Mouse (Mus musculus) duodenum, adult 2 months (tissue): ENCODE data around the gene Rtl6. TPM values are rescaled to one million over a fixed set of nuclear protein-coding genes. Genes with fewer than 3 reads are reported as not detected.

Source experiments
- polyA plus RNA-seq: library from polyadenylated mRNA; depleted of rRNA; stranded (reverse); fragments of >200 nt; gene quantifications from 2 replicates; pipeline ENCODE4 v1.2.3, GENCODE M21; 2012; ENCODE audit warnings: low replicate concordance; rRNA removed

The Rtl6 gene
- 1.1 and 1.9 TPM in 2 replicates for polyA plus RNA-seq

GRCm38 (mm10) chr15:84557189-84557921 is at the start of gene Rtl6:
Gene Rtl6, minus strand, starts transcription at chr15:84557823.

Other genes with a start within 250 kb of the Rtl6 start
- 1.3 and 3.2 TPM in 2 replicates for gene Parvg, start 233.8 kb downstream of the Rtl6 start, polyA plus RNA-seq
- gene Shisal1, start 110.7 kb downstream of the Rtl6 start, polyA plus RNA-seq, result 3.6 and 10.1 TPM in 2 replicates
- 76.2 and 122 TPM in 2 replicates for gene Prr5, start 111.8 kb upstream of the Rtl6 start, polyA plus RNA-seq
- 5.2 and 8.0 TPM in 2 replicates for gene Arhgap8, start 162.2 kb upstream of the Rtl6 start, polyA plus RNA-seq